Mouse (Mus musculus) forebrain, embryonic 16.5 days (tissue): ENCODE results near the gene Olfr780. TPM values are rescaled to one million over a fixed set of nuclear protein-coding genes. Genes with fewer than 3 reads are reported as not detected.
"Not testable (repeated sequence)": the region's sequence is repeated elsewhere in the genome, so short reads cannot be mapped to it uniquely, and the experiment has no call there.

Source experiments
- ATAC-seq: fragments of 200-750 bp; cut with Nextera tagmentation; 2 replicates; pipeline ENCODE4 v1.8.0; 2017; ENCODE audit warnings: mild to moderate bottlenecking, moderate library complexity
- H3K27ac ChIP-seq: fragments of 300-500 bp; sonication (generic); 2 replicates; pipeline ENCODE4 v1.5.1; 2014; ENCODE audit warnings: low read length, control low read depth
- H3K27me3 ChIP-seq: fragments of 300-500 bp; sonication (generic); replicated peaks from 2 replicates; pipeline ENCODE4 v1.6.1; 2014; ENCODE audit warnings: low read length; ENCODE audit not compliant: control insufficient read depth, insufficient read depth
- H3K36me3 ChIP-seq: fragments of 300-500 bp; sonication (generic); 2 replicates; pipeline ENCODE4 v1.6.1; 2014; ENCODE audit not compliant: control insufficient read depth, insufficient read depth
- H3K4me1 ChIP-seq: fragments of 300-500 bp; sonication (generic); replicated peaks from 2 replicates; pipeline ENCODE4 v1.6.1; 2014; ENCODE audit warnings: low read length; ENCODE audit not compliant: control insufficient read depth, insufficient read depth
- H3K4me2 ChIP-seq: fragments of 300-500 bp; sonication (generic); 2 replicates; pipeline ENCODE4 v1.6.1; 2014; ENCODE audit warnings: mild to moderate bottlenecking, low read length, control low read depth
- H3K4me3 ChIP-seq: fragments of 300-500 bp; sonication (generic); replicated peaks from 2 replicates; pipeline ENCODE4 v1.5.1; 2014; ENCODE audit warnings: mild to moderate bottlenecking, low read length, control low read depth
- H3K9ac ChIP-seq: fragments of 300-500 bp; sonication (generic); replicated peaks from 2 replicates; pipeline ENCODE4 v1.6.1; 2014; ENCODE audit warnings: low read depth, low read length, control low read depth
- H3K9me3 ChIP-seq: fragments of 300-500 bp; sonication (generic); 2 replicates; pipeline ENCODE4 v1.6.1; 2016; ENCODE audit warnings: low read length; ENCODE audit not compliant: control insufficient read depth
- WGBS: fragments of 180-500 bp; shearing (Covaris S2); extraction: QIAGEN DNeasy Blood & Tissue Kit; methylation state at CpG from one replicate; pipeline ENCODE4 v1.1.7; 2014; 5-methylcytosine and 5-hydroxymethylcytosine counted together
- polyA plus RNA-seq: library from polyadenylated mRNA; unstranded; fragments of >200 nt; fragmentation: Nextera tagmentation; extraction: Ambion mirVana; gene quantifications from 2 replicates; pipeline ENCODE4 v1.2.1, GENCODE M21; 2015

Gene Olfr780
- polyA plus RNA-seq = not detected in 2 replicates

DNA sequence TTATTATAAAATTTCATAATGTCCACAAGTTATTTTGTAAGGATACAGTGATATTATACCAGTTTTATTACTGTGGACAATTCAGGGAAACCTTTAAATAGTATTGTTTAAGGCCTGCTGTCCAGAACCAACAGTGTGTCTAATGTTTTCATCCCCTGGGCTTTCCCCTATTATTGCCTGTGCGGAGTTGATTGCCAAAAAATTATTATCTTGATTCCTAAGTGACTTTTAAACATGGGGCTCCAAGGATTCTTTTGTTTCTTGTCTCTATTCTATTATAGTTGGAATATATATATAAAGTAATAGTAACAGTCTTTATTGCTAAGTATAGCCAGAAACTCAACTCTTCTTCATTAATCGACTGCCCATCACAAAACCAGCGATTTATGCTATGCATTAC, at the start of gene Olfr780:
Olfr780 (plus strand) TSS at position 301 of the 400 bp plus-strand sequence.
- Histone ChIP-seq H3K27ac (no peak within 1 kb of the TSS), H3K9me3 (no peaks in the 10 kb centered on the region), H3K4me3 (no peak within 1 kb of the TSS), H3K36me3 (no peaks in the 10 kb centered on the region), H3K9ac (no peak within 1 kb of the TSS), H3K4me2 (no peak within 1 kb of the TSS), H3K4me1 (no peaks in the 10 kb centered on the region), H3K27me3 (no peaks in the 10 kb centered on the region)
- no peak for ATAC-seq
- WGBS = 93% methylated on average over 3 of the region's 3 CpGs

DNA sequence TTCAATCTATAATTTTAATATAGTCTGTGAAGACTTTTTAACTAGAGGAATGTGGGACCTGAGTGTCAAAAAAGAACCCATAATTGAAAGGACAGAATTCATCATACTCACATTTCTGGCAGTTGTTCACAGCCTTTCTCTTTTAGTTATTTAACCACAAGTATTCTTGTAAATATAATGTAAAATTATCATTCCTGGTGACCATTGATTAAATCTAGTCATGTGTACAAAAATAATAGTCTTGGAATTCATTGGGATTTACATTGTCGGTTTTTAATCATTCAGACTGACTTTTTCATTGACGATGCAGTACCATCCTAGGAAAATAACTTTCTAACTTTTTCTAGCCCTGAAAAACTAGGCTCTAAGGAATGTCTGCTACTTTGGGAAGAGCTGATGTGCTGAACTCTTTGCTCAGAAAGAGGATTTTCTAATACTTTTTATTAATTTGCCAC, 46.8 kb upstream of the Olfr780 start, which contains the start of gene Olfr777:
Olfr777 (minus strand) TSS at position 405 of the 455 bp plus-strand sequence.
- H3K9me3 ChIP-seq = no peaks in the 10 kb centered on the region
- 93% methylated on average over 2 of the region's 2 CpGs for WGBS

GRCm38 (mm10) chr10:129312973-129313372, 4.9 kb upstream of the Olfr780 start:
- not testable (repeated sequence) for H3K36me3 ChIP-seq, H3K4me2 ChIP-seq, H3K9ac ChIP-seq, ATAC-seq, H3K9me3 ChIP-seq, H3K4me1 ChIP-seq, H3K27me3 ChIP-seq, H3K4me3 ChIP-seq, H3K27ac ChIP-seq
- 76% methylated on average over 1 of the region's 1 CpGs for WGBS

More for the DNA sequence above, 46.8 kb upstream of the Olfr780 start, which contains the start of gene Olfr777:
- Histone ChIP-seq H3K36me3 (no peaks in the 10 kb centered on the region), H3K9ac (no peak within 1 kb of the TSS), H3K27me3 (no peaks in the 10 kb centered on the region), H3K27ac (no peak within 1 kb of the TSS), H3K4me1 (no peaks in the 10 kb centered on the region), H3K4me3 (no peak within 1 kb of the TSS), H3K4me2 (no peak within 1 kb of the TSS)
- no peak for ATAC-seq

DNA sequence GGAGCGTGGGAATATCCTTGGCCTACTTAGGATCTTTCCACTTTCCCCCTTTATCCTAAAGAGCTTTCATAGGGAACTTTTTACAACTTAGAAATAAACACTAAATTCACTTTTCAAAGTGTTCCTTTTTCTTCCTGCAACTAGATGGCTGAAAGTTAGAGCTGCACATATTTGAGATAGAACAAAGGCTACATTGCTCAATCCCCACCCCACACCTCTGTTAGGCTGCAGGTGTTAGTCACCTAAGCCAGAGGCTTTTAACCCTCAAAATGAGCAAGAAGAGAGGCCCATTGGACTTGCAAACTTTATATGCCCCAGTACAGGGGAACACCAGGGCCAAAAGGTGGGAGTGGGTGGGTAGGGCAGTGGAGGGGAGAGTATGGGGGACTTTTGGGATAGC, 4.4 kb upstream of the Olfr780 start:
- not testable (repeated sequence) for H3K4me3 ChIP-seq, H3K9ac ChIP-seq, H3K4me1 ChIP-seq, H3K36me3 ChIP-seq, H3K4me2 ChIP-seq, H3K9me3 ChIP-seq, H3K27me3 ChIP-seq, ATAC-seq, H3K27ac ChIP-seq
- no CpG with 5 or more reads among the region's 1 CpGs for WGBS

DNA sequence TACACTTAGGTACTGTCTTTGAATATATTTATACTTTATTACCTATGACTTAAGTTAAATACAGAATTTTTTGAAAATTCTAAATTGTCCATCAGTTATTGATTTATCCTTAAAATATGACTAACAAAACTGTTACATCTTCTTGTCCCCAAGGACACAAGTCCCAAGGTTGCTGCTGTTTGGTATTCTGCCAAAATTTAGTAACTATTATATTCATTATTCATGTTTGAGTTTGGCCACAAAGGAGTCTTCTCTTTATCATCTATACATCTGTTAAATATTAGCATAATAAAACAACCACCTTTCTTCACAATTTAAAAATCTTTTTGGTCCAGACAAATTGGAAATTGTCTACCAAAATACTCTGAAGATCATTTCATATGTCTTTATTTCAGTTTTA, 10.6 kb downstream of the Olfr780 start, which contains the start of gene Olfr781:
Olfr781 (plus strand) TSS at position 301 of the 400 bp plus-strand sequence.
- H3K36me3 ChIP-seq = no peaks in the 10 kb centered on the region
- H3K4me3 ChIP-seq = no peak within 1 kb of the TSS
- no peaks in the 10 kb centered on the region for H3K9me3 ChIP-seq
- no peaks in the 10 kb centered on the region for H3K27me3 ChIP-seq
- no peak within 1 kb of the TSS for H3K4me2 ChIP-seq
- H3K27ac ChIP-seq = no peak within 1 kb of the TSS
- H3K9ac ChIP-seq = no peak within 1 kb of the TSS
- no peak for ATAC-seq
- no peaks in the 10 kb centered on the region for H3K4me1 ChIP-seq

DNA sequence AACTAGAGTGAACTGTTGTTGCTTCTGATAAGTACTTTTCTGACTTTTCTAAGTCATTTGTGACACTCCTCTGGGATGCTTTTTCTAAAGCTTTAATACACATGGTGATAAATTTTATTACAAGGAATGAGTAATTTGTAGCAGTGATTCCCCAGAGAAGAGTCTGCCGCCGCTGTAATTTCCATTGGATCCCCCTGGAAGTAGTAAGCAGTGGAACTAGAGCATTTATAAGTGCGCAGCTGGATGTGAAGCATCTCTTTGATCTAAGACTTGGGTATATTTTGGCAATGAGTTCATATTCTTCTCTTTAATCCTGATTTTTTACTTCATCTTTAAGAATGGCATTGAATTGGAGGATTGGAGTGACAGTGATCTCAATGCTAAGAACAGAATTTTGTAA, 30.6 kb downstream of the Olfr780 start, which contains the start of gene Olfr782:
Olfr782 (plus strand) TSS at position 301 of the 400 bp plus-strand sequence.
- Histone ChIP-seq H3K4me3 (no peak within 1 kb of the TSS), H3K4me1 (no peaks in the 10 kb centered on the region), H3K9me3 (no peaks in the 10 kb centered on the region), H3K27me3 (no peaks in the 10 kb centered on the region), H3K9ac (no peak within 1 kb of the TSS), H3K27ac (no peak within 1 kb of the TSS), H3K4me2 (no peak within 1 kb of the TSS), H3K36me3 (no peaks in the 10 kb centered on the region)
- 87% methylated on average over 3 of the region's 3 CpGs for WGBS
- no peak for ATAC-seq

DNA sequence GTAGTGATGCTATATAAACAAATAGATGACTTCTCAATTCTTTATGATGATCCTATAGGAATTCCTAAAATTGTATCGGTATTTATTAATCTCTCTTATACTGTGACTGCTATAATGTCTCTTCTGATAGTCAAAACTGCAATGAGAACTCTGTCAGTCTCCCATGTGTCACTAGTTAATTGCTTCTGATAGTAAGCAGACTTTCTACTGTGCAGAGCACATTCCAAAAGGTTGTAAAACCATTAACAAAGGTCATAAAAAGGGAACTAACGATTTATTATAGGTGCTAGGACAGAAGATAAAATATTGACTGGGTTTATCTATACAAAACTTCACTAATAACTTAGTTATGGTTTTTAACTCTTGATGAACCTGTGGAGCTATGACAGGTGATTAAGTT, 34.6 kb downstream of the Olfr780 start:
- not testable (repeated sequence) for ATAC-seq, H3K27me3 ChIP-seq, H3K9me3 ChIP-seq, H3K27ac ChIP-seq, H3K4me1 ChIP-seq, H3K4me3 ChIP-seq, H3K36me3 ChIP-seq, H3K4me2 ChIP-seq, H3K9ac ChIP-seq
- WGBS = 74% methylated on average over 2 of the region's 2 CpGs

DNA sequence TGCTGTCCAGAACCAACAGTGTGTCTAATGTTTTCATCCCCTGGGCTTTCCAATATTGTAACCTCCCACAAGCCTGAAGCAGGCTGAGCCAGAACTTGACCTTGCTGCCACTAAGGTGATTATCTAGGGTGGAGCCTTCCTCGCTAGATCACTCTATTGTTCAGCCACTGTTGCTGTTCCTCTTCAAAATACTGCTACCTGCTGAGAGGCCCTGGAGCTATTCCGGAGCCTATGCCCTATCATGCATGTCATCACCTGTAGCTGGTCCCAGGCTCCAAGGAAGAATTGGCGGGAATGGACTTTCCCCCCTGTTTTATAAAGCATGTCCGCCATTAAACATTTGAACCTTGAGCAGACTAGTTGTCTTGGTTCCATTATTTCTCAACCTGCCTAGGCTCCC, 38.6 kb downstream of the Olfr780 start:
- not testable (repeated sequence) for H3K4me1 ChIP-seq, H3K9me3 ChIP-seq, H3K27ac ChIP-seq, H3K36me3 ChIP-seq, H3K27me3 ChIP-seq, H3K4me2 ChIP-seq, H3K9ac ChIP-seq, H3K4me3 ChIP-seq, ATAC-seq
- WGBS = 93% methylated on average over 4 of the region's 4 CpGs

GRCm38 (mm10) chr10:129357307-129357706, 39.4 kb downstream of the Olfr780 start:
- Histone ChIP-seq H3K27me3 (no peaks in the 10 kb centered on the region), H3K9ac (no peak overlapping the region), H3K4me1 (no peaks in the 10 kb centered on the region), H3K9me3 (no peaks in the 10 kb centered on the region), H3K4me3 (no peak overlapping the region), H3K27ac (no peak overlapping the region), H3K36me3 (no peaks in the 10 kb centered on the region), H3K4me2 (no peak overlapping the region)
- WGBS = 81% methylated on average over 5 of the region's 5 CpGs
- no peak for ATAC-seq
